In genomic region chr4:41314141-41315129, GRCm38 (mm10) we compare ENCODE assay signal across 8 mouse cellular contexts. TPM values are rescaled to one million over a fixed set of nuclear protein-coding genes. Genes with fewer than 3 reads are reported as not detected.
DNase-seq lines count a peak whose midpoint lies in the region; ATAC-seq and TF ChIP-seq lines count a peak whose summit lies in the region.

Gene Dcaf12, minus strand, starts transcription at chr4:41314889.

- peak within 1 kb of the TSS; percentile 89 for H3K9ac ChIP-seq in ES-E14 (ENCODE audit: insufficient read depth, low read depth, low read length, poor library complexity, severe bottlenecking)
- H3K9ac ChIP-seq in forebrain, embryonic 15.5 days (replicated peaks), result peak within 1 kb of the TSS; percentile 98

- in situ Hi-C loops in ES-E14 (cut with MboI; ENCODE audit: low sequenced_read_pairs in 2 of 2, unreplicated experiment in 2 of 2), result no loop called here

- peak within 1 kb of the TSS; percentile 41 for H3K27ac ChIP-seq in ES-E14 (ENCODE audit: insufficient read depth, low read depth, low read length, poor library complexity, severe bottlenecking)
- peak within 1 kb of the TSS; percentile 94 for H3K27ac ChIP-seq in forebrain, embryonic 15.5 days (replicated peaks)

- peak within 1 kb of the TSS; percentile 87 to 93 for H3K4me3 ChIP-seq in ES-E14 (ENCODE audit: insufficient read depth in 1 of 2, low read depth in 1 of 2, low read length in 2 of 2, poor library complexity in 1 of 2, severe bottlenecking in 1 of 2)
- H3K4me3 ChIP-seq in forebrain, embryonic 15.5 days, result peak within 1 kb of the TSS; percentile 99
- H3K4me3 ChIP-seq in lung, adult 2 months (replicated peaks; ENCODE audit: extremely low read depth, low read depth, low read length), result peak within 1 kb of the TSS; percentile 94

- under 1% methylated on average over 70 of the region's 70 CpGs for WGBS in forebrain, embryonic 15.5 days
- under 1% methylated on average over 70 of the region's 70 CpGs for WGBS in lung, adult 2 months

- intact Hi-C loops in heart, postnatal 25 days (cut with DNase I), result loop anchor here (2.0 to 5.0 kb wide), 3 partner anchors 34 to 74 kb away; partner anchors contain the start of genes Ubap1 and Ubap2

- H3K4me2 ChIP-seq in forebrain, embryonic 15.5 days (replicated peaks), result peak within 1 kb of the TSS; percentile 77

- peak; percentile 93 for TF ChIP-seq POLR2A in lung, adult 2 months (IDR thresholded peaks at IDR 0.05; ENCODE audit: borderline replicate concordance, extremely low read depth, low read depth, low read length)

- H3K27me3 ChIP-seq in forebrain, embryonic 15.5 days, result no peaks in the 10 kb centered on the region

- peak; percentile 95 for DNase-seq in ES-E14 (ENCODE audit: low read depth, low spot score)
- peak; percentile 96 for DNase-seq in cerebellum, adult 11-12 months
- peak; percentile 94 for DNase-seq in heart, postnatal 25 days (ENCODE audit: low spot score)
- peak; percentile 96 to 97 for DNase-seq in layer of hippocampus, adult 18-20 months (ENCODE audit: low spot score in 2 of 2)
- peak; percentile 92 for DNase-seq in lung, adult 2 months
- DNase-seq in thymus, adult 18-20 months, result peak; percentile 86 to 90

- H3K9me3 ChIP-seq in ES-E14 (ENCODE audit: control insufficient read depth, insufficient read depth, low read depth, low read length), result no peaks in the 10 kb centered on the region
- no peaks in the 10 kb centered on the region for H3K9me3 ChIP-seq in forebrain, embryonic 15.5 days

- TF ChIP-seq CTCF in lung, adult 2 months (IDR thresholded peaks at IDR 0.05; ENCODE audit: insufficient read depth, low read length), result no peak

- ATAC-seq in forebrain, embryonic 15.5 days (replicated peaks), result peak; percentile 97
- ATAC-seq in neutrophil, adult 5-6 weeks (ENCODE audit: extremely low read depth, insufficient number of reproducible peaks, low FRiP score, poor library complexity, severe bottlenecking), result peak; percentile 92

- peaks cover 0 to 4% of the 10 kb centered on the region in 2 experiments; a peak in 1 of 4 replicates for H3K4me1 ChIP-seq in ES-E14 (ENCODE audit: control insufficient read depth in 2 of 2, insufficient read depth in 2 of 2, low read length in 2 of 2, poor library complexity in 1 of 2)
- H3K4me1 ChIP-seq in forebrain, embryonic 15.5 days, result peaks cover 29% of the 10 kb centered on the region
- H3K4me1 ChIP-seq in lung, adult 2 months (ENCODE audit: control insufficient read depth, insufficient read depth, low read length), result peaks cover 5% of the 10 kb centered on the region; the same call in 1 of the 2 replicates

- H3K36me3 ChIP-seq in ES-E14 (ENCODE audit: control insufficient read depth, insufficient read depth, low read length, poor library complexity, severe bottlenecking), result peaks cover 10% of the 10 kb centered on the region
- H3K36me3 ChIP-seq in forebrain, embryonic 15.5 days, result peaks cover 33% of the 10 kb centered on the region

TF ChIP-seq in ES-E14, 5 proteins besides CTCF, POLR2A, EP300 and RAD21:
- peak; percentile 71; the same call in 1 of the 2 replicates for TF ChIP-seq HCFC1 (IDR thresholded peaks at IDR 0.05; ENCODE audit: borderline replicate concordance, insufficient read depth, low read length)
- TF ChIP-seq MAFK (IDR thresholded peaks at IDR 0.05; ENCODE audit: insufficient read depth, low read depth, low read length), result no peak
- no peak for TF ChIP-seq ZNF384 (IDR thresholded peaks at IDR 0.05; ENCODE audit: low read depth, low read length)
TF ChIP-seq in ES-E14: peak in this region for 1.

RNA-seq across cellular contexts. Expression of gene Dcaf12, which starts in this region (rescaled TPM):
- 20.4 and 27.7 TPM in 2 replicates for total RNA-seq in ES-E14 (2012; rRNA removed)
- 84.8 and 91.4 TPM in 2 replicates for polyA plus RNA-seq in forebrain, embryonic 15.5 days (2015; fragmentation: Nextera tagmentation; extraction: Ambion mirVana)
- 10 to 100 TPM; 42.2 to 45.5 TPM for total RNA-seq in heart, postnatal 25 days (2021)
- 10 to 100 TPM; 41.2 to 43.2 TPM for total RNA-seq in layer of hippocampus, adult 18-20 months (2021)
- 21.9 and 28.3 TPM in 2 replicates for polyA plus RNA-seq in lung, adult 2 months (2012; rRNA removed)
- total RNA-seq in neutrophil, adult 5-6 weeks (2017), result 83.2 and 88.3 TPM in 2 replicates

Comparison
In these comparisons a context has a peak if more than half of its experiments do, and no peak if none do; other contexts are left out.
1. Peak in every context shown above with its lines: DNase-seq, ATAC-seq, H3K4me3 ChIP-seq and H3K27ac ChIP-seq.